Mouse (Mus musculus) G1E (cell line): Measurements from ENCODE around the gene Tmem98.

Experiments used
- CTCF ChIP-seq: IDR thresholded peaks from 2 replicates; pipeline ENCODE4 v1.5.1; 2012; ENCODE audit warnings: low read depth, low read length, inconsistent platforms, mixed read lengths
- GATA1 ChIP-seq: IDR thresholded peaks from 2 replicates; pipeline ENCODE4 v1.6.1; 2012; ENCODE audit warnings: borderline replicate concordance, low read length, inconsistent platforms, mixed read lengths
- GATA2 ChIP-seq: IDR thresholded peaks from 2 replicates; pipeline ENCODE4 v1.6.1; 2012; ENCODE audit warnings: low read depth, low read length, inconsistent platforms, borderline replicate concordance
- TAL1 ChIP-seq: conservative IDR thresholded peaks from 2 replicates; pipeline ENCODE4 v1.6.1; 2012; ENCODE audit warnings: low read depth, low read length, inconsistent platforms, mixed read lengths

- TF ChIP-seq CTCF (no peak), GATA1 (no peak), TAL1 (no peak), GATA2 (no peak)
Observed at GRCm38 (mm10) chr11:80794290-80794689, 15.7 kb upstream of the Tmem98 start.
